Mouse (Mus musculus) brain, embryonic 14.5 days (tissue): ENCODE measurements at regions not wholly inside any gene's neighbourhood (a gene's known extent, or its start where the extent isn't known, plus 50 kb on each side); places are given as distances from the start of the nearest gene placed in this dataset.

Experiments used
- DNase-seq: peaks from one replicate; pipeline ENCODE4 v3.0.0-alpha.2; 2011; ENCODE audit warnings: low read depth
- CTCF ChIP-seq: fragments of 200-500 bp; IDR thresholded peaks from 2 replicates; pipeline ENCODE4 v1.5.1; 2012; ENCODE audit warnings: inconsistent platforms, mild to moderate bottlenecking, moderate library complexity, borderline replicate concordance; ENCODE audit not compliant: insufficient read depth, insufficient read length; ENCODE audit errors: extremely low read depth
- POLR2A ChIP-seq: fragments of 200-500 bp; IDR thresholded peaks from 2 replicates; pipeline ENCODE4 v1.6.1; 2012; ENCODE audit warnings: mild to moderate bottlenecking, inconsistent platforms, borderline replicate concordance; ENCODE audit not compliant: poor library complexity, insufficient read depth, insufficient read length, severe bottlenecking; ENCODE audit errors: extremely low read depth

DNA sequence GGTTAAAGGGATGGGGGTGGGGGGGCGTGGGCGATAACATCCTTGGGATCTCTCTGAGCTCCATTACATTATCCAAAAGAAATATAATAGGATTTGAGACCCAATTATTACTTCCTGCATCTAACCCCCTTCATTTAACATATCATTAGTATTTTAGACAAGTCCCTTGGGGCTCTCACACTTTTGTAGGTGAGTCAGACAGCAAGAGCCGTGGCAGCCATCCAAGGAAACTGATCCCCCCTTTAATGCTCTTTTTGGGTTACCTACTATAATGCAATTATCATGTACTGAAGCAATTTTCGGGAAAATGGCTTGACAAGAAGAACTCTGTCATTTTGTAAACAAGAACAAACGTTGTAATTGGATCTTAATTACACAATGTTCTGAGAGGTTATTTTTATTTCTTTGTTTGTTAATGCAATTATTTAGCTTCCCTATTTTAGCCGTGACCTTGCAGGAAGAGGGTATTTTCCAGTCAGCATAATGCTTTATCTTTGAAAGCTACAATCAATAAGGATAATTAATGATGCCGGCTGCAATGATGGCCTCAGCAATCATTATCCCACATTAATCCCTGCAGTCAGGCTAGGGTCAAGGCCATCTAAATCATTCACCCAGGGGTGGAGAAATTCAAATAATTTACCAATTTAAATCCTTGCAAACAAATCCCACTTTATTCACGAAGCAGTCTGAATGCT is 297.5 kb upstream of the Rsrc1 start:
- DNase-seq, result peak; percentile 64
- no peak for TF ChIP-seq CTCF
- TF ChIP-seq POLR2A, result no peak

- no peak for TF ChIP-seq POLR2A
- no peak for TF ChIP-seq CTCF
These were observed 296.8 kb upstream of the Rsrc1 start for GRCm38 (mm10) chr3:66684287-66684903.

GRCm38 (mm10) chr3:66685136-66685535 is 296.1 kb upstream of the Rsrc1 start:
- DNase-seq, result no peak
- TF ChIP-seq POLR2A (no peak), CTCF (no peak)

More at GRCm38 (mm10) chr3:66684287-66684903, 296.8 kb upstream of the Rsrc1 start:
- no peak for DNase-seq

- no peak for TF ChIP-seq POLR2A
- TF ChIP-seq CTCF, result no peak
- DNase-seq, result no peak
These were observed 294.1 kb upstream of the Rsrc1 start for GRCm38 (mm10) chr3:66687126-66687525.

- peak; percentile 34 for DNase-seq
- TF ChIP-seq POLR2A, result no peak
- no peak for TF ChIP-seq CTCF
These were observed 290.2 kb upstream of the Rsrc1 start for GRCm38 (mm10) chr3:66690906-66691522.

DNA sequence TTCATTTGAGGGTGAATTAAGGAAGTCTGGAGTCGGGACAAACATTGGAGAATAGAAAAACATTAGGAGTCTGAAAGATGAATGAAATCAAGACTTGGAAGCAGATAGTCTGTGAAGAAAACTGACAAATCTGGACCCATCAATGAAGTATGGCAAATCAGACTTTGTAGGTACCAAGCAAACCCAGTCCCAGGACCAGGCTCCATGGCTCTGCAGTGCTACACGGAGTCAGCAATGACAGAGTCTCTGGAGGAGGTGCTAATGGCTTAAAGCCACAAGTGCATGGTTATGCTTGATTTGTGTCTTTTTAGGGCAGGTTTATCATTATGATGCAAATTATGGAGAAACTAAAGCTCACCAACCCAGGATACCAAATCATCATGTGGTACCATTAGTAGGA is 286.1 kb upstream of the Rsrc1 start:
- TF ChIP-seq POLR2A, result no peak
- TF ChIP-seq CTCF, result no peak

GRCm38 (mm10) chr3:66695661-66696253 is 285.4 kb upstream of the Rsrc1 start:
- no peak for TF ChIP-seq CTCF
- TF ChIP-seq POLR2A, result no peak
- peak; percentile 18 for DNase-seq

More for the DNA sequence above, 286.1 kb upstream of the Rsrc1 start:
- DNase-seq, result no peak

DNA sequence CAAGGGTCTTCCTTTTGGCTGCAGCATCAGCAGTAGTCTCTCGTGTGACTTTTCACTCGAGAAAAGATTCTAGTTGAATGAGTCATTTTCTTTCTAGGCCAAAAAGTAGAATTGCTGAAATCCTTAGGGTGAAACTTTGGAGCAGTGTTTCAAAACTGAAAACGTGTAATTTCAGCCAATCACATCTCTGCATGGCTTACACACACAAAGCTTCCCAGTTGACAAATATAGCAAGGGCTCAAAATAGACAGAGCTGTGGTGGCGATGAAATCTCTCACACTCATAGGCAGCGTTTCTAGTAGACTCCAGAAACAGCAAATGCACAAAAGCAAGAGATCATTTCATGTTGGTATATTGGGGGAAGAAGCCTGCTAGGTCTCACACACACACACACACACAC is 283.1 kb upstream of the Rsrc1 start:
- TF ChIP-seq CTCF (no peak), POLR2A (no peak)
- no peak for DNase-seq

- TF ChIP-seq CTCF (no peak), POLR2A (no peak)
- no peak for DNase-seq
These were observed 275.4 kb upstream of the Rsrc1 start for GRCm38 (mm10) chr3:66705766-66706165.

DNA sequence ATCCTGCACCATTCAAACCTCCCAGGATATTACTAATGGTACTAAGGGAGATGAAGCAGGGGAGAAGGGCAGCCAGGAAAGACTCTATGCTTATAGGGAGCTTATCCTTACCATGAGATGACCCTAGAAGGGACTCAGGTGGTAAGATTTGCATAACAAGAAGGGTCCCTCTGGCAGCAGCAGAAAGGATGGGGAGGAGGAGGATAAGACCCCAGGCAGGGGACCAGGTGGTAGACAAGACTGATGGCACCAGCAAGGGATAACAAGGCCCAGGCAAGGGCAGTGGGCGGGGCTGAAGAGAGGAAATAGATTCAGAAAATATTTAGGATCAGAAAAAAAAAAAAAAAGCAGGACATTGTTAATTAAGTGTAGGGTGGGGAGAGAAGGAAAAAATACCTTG is 245.7 kb upstream of the Rsrc1 start:
- no peak for TF ChIP-seq CTCF
- peak; percentile 28 for DNase-seq

DNA sequence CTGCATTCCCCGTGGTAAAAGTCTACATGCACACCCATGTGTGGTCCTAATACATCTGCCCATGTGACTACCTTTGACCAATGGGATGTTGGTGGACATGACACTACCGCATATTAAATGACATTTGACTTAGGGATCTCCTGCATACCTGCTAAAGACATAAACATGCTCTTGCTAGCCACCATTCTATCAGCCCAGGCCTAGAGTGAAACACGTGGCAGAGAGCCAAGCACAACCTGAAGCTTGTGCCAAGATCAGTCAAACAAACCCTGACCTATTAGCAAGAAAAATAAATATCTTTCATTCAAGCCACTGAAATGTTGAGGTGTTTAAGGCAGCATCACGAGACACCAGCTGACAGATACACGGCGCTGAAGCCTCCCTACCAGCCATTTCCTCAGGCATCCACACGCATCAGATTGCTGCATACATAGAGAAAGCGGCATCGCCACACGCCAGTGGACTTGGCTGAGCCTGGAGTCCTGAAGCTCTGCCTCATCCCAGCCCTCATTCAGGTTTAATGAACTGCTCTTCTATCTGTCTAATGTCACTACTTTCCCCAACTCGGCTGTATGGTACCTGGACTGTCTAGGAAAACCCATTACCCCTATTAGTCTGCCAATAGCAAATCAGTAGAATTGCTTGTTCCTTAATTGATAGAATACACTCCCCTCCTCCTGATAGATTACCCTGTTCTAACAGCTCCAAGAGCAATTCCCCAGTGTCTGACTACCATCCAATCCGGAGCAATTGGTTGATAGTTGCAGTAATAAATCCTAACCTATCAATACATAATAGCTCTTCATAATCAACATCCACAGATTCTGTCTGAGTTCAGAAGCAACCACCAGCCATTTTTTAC is 242.8 kb upstream of the Rsrc1 start:
- TF ChIP-seq POLR2A, result no peak
- TF ChIP-seq CTCF, result no peak
- DNase-seq, result peak; percentile 49
